Mouse (Mus musculus) C2C12 (cell line): ENCODE measurements around the gene Tomm22. TPM values are rescaled to one million over a fixed set of nuclear protein-coding genes. Genes with fewer than 3 reads are reported as not detected.
A peak's percentile ranks its signal among the peaks of the same experiment; 100 is the strongest.
"Not testable (repeated sequence)": the region's sequence is repeated elsewhere in the genome, so short reads cannot be mapped to it uniquely, and the experiment has no call there.

Source experiments
- H3K27me3 ChIP-seq: one replicate; pipeline ENCODE4 v1.6.1; 2011; ENCODE audit not compliant: control insufficient read depth, insufficient read depth, insufficient read length
- H3K36me3 ChIP-seq: one replicate; pipeline ENCODE4 v1.6.1; 2011; ENCODE audit not compliant: control insufficient read depth, insufficient read depth
- H3K4me3 ChIP-seq: one replicate; pipeline ENCODE4 v1.5.1; 2011; ENCODE audit warnings: mild to moderate bottlenecking, control low read depth; ENCODE audit not compliant: poor library complexity, insufficient read depth, severe bottlenecking
- H3K79me2 ChIP-seq: one replicate; pipeline ENCODE4 v1.6.1; 2011; ENCODE audit not compliant: control insufficient read depth, insufficient read depth
- H3K79me3 ChIP-seq: one replicate; pipeline ENCODE4 v1.6.1; 2011; ENCODE audit warnings: low read depth, control low read depth
- H3ac ChIP-seq: one replicate; pipeline ENCODE3; 2011; ENCODE audit warnings: low read depth; ENCODE audit not compliant: control insufficient read depth, insufficient read length
- CEBPB ChIP-seq: IDR thresholded peaks from one replicate; pipeline ENCODE4 v1.6.1; 2011; ENCODE audit warnings: low read depth, mild to moderate bottlenecking, control low read depth, moderate library complexity
- CTCF ChIP-seq: IDR thresholded peaks from one replicate; pipeline ENCODE4 v1.5.1; 2011; ENCODE audit not compliant: control insufficient read depth, insufficient read depth, insufficient read length
- FOSL1 ChIP-seq: IDR thresholded peaks from one replicate; pipeline ENCODE4 v1.8.0; 2011; ENCODE audit warnings: mild to moderate bottlenecking, low read length; ENCODE audit not compliant: poor library complexity, insufficient read depth, severe bottlenecking
- MAX ChIP-seq: IDR thresholded peaks from one replicate; pipeline ENCODE4 v1.6.1; 2011; ENCODE audit warnings: mild to moderate bottlenecking, control low read depth
- MYOD1 ChIP-seq: IDR thresholded peaks from one replicate; pipeline ENCODE4 v1.6.1; 2011; ENCODE audit warnings: low read depth; ENCODE audit not compliant: control insufficient read depth, insufficient read length
- MYOG ChIP-seq: IDR thresholded peaks from one replicate; pipeline ENCODE4 v1.6.1; 2011; ENCODE audit not compliant: control insufficient read depth, insufficient read length; ENCODE audit errors: extremely low read depth
- USF1 ChIP-seq: IDR thresholded peaks from one replicate; pipeline ENCODE4 v1.6.1; 2011; ENCODE audit warnings: low read depth, mild to moderate bottlenecking, control low read depth, moderate library complexity
- polyA plus RNA-seq: library from polyadenylated mRNA; unstranded; fragments of >200 nt; fragmentation: generic; extraction: Trizol; gene quantifications from one replicate; pipeline ENCODE4 v1.2.1, GENCODE M21; 2012; ENCODE audit warnings: missing spikeins

The Tomm22 gene
- polyA plus RNA-seq, 1 experiment: 171 TPM

GRCm38 (mm10) chr15:79661852-79662251, 8.8 kb upstream of the Tomm22 start:
- H3K36me3 ChIP-seq: peaks cover 15% of the 10 kb centered on the region
- no peak overlapping the region for H3K4me3 ChIP-seq
- H3ac ChIP-seq: no peak overlapping the region
- H3K27me3 ChIP-seq: no peaks in the 10 kb centered on the region
- H3K79me3 ChIP-seq: no peaks in the 10 kb centered on the region
- H3K79me2 ChIP-seq: no peaks in the 10 kb centered on the region
- TF ChIP-seq CTCF (no peak), MYOD1 (no peak), FOSL1 (no peak), CEBPB (no peak), USF1 (no peak), MAX (no peak), MYOG (no peak)

- H3K79me3 ChIP-seq: no peaks in the 10 kb centered on the region
- TF ChIP-seq CEBPB: no peak
- no peak for TF ChIP-seq USF1
- no peak for TF ChIP-seq MYOD1
- no peak for TF ChIP-seq MAX
- no peak for TF ChIP-seq CTCF
- TF ChIP-seq MYOG: no peak
- no peak for TF ChIP-seq FOSL1
- H3K79me2 ChIP-seq: no peaks in the 10 kb centered on the region
- H3K27me3 ChIP-seq: no peaks in the 10 kb centered on the region
- H3K36me3 ChIP-seq: peaks cover 16% of the 10 kb centered on the region
- no peak overlapping the region for H3K4me3 ChIP-seq
- no peak overlapping the region for H3ac ChIP-seq
Measured at GRCm38 (mm10) chr15:79664666-79665065, 6.0 kb upstream of the Tomm22 start.

- Histone ChIP-seq H3K79me2 (peaks cover 39% of the 10 kb centered on the region), H3K79me3 (peaks cover 27% of the 10 kb centered on the region), H3K27me3 (no peaks in the 10 kb centered on the region), H3K4me3 (no peak overlapping the region), H3ac (no peak overlapping the region), H3K36me3 (peaks cover 33% of the 10 kb centered on the region)
- TF ChIP-seq USF1: no peak
- no peak for TF ChIP-seq CTCF
- no peak for TF ChIP-seq FOSL1
- no peak for TF ChIP-seq MAX
- no peak for TF ChIP-seq CEBPB
- no peak for TF ChIP-seq MYOG
- no peak for TF ChIP-seq MYOD1
Measured at GRCm38 (mm10) chr15:79669195-79669594, 1.5 kb upstream of the Tomm22 start.

DNA sequence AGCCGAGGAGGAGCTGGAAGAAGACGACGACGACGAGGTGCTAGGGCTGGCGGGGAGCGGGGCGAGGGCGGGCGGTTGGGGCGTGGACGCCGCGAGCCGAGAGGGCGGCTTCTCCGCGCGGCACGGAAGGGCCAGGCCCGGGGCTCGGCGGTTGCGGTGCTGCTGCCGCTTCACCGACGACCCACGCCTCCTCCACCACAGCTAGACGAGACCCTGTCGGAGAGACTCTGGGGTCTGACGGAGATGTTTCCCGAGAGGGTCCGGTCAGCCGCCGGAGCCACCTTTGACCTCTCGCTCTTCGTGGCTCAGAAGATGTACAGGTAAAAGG, 275 bp downstream of the Tomm22 start:
- peak overlapping the region; percentile 100 for H3K4me3 ChIP-seq
- TF ChIP-seq MAX (no peak), CEBPB (no peak), MYOD1 (no peak), USF1 (no peak), MYOG (no peak), CTCF (no peak), FOSL1 (no peak)
- H3ac ChIP-seq: peak overlapping the region; percentile 89
- no peaks in the 10 kb centered on the region for H3K27me3 ChIP-seq
- peaks cover 39% of the 10 kb centered on the region for H3K79me2 ChIP-seq
- peaks cover 49% of the 10 kb centered on the region for H3K36me3 ChIP-seq
- H3K79me3 ChIP-seq: peaks cover 27% of the 10 kb centered on the region

- Histone ChIP-seq H3K79me2 (peaks cover 49% of the 10 kb centered on the region), H3K79me3 (peaks cover 29% of the 10 kb centered on the region), H3K4me3 (peak overlapping the region; percentile 100), H3K36me3 (peaks cover 51% of the 10 kb centered on the region), H3ac (peak overlapping the region; percentile 61)
- not testable (repeated sequence) for H3K27me3 ChIP-seq
Measured at GRCm38 (mm10) chr15:79671828-79672348, 1.2 kb downstream of the Tomm22 start.

- Histone ChIP-seq H3K4me3 (no peak overlapping the region), H3K36me3 (peaks cover 60% of the 10 kb centered on the region), H3K79me2 (peaks cover 79% of the 10 kb centered on the region), H3ac (no peak overlapping the region), H3K27me3 (no peaks in the 10 kb centered on the region), H3K79me3 (peaks cover 65% of the 10 kb centered on the region)
- no peak for TF ChIP-seq FOSL1
- TF ChIP-seq USF1: no peak
Measured at GRCm38 (mm10) chr15:79677936-79678335, 7.3 kb downstream of the Tomm22 start.
